Mouse (Mus musculus): ENCODE data around the gene Slmap. TPM values are rescaled to one million over a fixed set of nuclear protein-coding genes. Genes with fewer than 3 reads are reported as not detected.

Gene Slmap
- polyA plus RNA-seq, 1 experiment from 2014 or later, result 14.1 TPM

GRCm38 (mm10) chr14:26552853-26553252 lies 18.1 kb upstream of the Slmap start:
- no peaks in the 10 kb centered on the region for H3K4me1 ChIP-seq (replicated peaks)
- no peaks in the 10 kb centered on the region for H3K27me3 ChIP-seq
- H3K9me3 ChIP-seq, result no peaks in the 10 kb centered on the region
- H3K27ac ChIP-seq (replicated peaks), result no peak overlapping the region
- H3K4me3 ChIP-seq, result no peak overlapping the region
- WGBS, result 85% methylated on average over 3 of the region's 3 CpGs
- H3K36me3 ChIP-seq, result no peaks in the 10 kb centered on the region
- H3K4me2 ChIP-seq, result no peak overlapping the region
- no peak for ATAC-seq (ENCODE audit: low FRiP score, low read depth)
- H3K9ac ChIP-seq, result no peak overlapping the region

DNA sequence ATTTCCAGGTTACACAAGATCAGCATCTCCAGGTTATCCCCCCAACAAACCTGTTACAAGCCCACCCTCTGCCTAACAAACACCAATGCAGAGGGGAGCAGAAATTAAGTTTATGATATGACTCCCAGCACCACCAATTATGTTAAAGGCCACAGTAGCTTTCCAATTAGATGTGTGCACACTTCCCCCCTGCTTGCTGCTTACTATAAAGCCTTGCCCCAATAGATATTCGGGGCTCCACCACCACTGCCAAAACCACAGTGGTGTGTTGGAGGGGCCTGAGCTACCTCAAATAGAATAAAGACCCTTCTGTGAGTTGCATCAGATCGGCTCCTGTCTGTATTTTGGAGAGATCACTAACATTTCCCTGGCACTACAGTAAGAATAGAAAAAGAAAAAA lies 17.7 kb upstream of the Slmap start:
- no peak overlapping the region for H3K4me3 ChIP-seq
- H3K9ac ChIP-seq, result no peak overlapping the region
- no peak overlapping the region for H3K4me2 ChIP-seq
- WGBS, result 82% methylated on average over 2 of the region's 2 CpGs
- no peaks in the 10 kb centered on the region for H3K9me3 ChIP-seq
- no peaks in the 10 kb centered on the region for H3K36me3 ChIP-seq
- no peaks in the 10 kb centered on the region for H3K4me1 ChIP-seq (replicated peaks)
- H3K27me3 ChIP-seq, result no peaks in the 10 kb centered on the region
- no peak overlapping the region for H3K27ac ChIP-seq (replicated peaks)
- ATAC-seq (ENCODE audit: low FRiP score, low read depth), result no peak

DNA sequence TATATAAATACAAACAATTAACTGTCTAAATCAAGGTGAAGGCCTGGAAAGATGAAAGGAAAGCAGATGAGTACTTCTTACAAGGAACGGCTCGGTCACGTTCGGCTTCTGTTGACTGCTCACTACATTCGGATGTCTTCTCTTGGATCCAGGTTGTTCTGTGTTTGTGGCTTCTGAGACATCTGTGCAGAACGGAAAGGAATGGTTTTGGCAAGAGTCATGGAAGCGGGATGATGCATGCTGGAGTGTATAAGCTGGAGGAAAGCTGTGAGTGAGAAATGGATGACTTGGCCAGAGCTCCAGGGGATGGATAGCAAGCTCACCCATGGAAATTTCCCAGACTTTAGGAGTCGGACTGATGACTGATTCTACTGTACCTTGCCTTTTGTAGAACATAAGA lies 16.0 kb upstream of the Slmap start:
- ATAC-seq (ENCODE audit: low FRiP score, low read depth), result no peak
- H3K4me1 ChIP-seq (replicated peaks), result no peaks in the 10 kb centered on the region
- no peaks in the 10 kb centered on the region for H3K27me3 ChIP-seq

DNA sequence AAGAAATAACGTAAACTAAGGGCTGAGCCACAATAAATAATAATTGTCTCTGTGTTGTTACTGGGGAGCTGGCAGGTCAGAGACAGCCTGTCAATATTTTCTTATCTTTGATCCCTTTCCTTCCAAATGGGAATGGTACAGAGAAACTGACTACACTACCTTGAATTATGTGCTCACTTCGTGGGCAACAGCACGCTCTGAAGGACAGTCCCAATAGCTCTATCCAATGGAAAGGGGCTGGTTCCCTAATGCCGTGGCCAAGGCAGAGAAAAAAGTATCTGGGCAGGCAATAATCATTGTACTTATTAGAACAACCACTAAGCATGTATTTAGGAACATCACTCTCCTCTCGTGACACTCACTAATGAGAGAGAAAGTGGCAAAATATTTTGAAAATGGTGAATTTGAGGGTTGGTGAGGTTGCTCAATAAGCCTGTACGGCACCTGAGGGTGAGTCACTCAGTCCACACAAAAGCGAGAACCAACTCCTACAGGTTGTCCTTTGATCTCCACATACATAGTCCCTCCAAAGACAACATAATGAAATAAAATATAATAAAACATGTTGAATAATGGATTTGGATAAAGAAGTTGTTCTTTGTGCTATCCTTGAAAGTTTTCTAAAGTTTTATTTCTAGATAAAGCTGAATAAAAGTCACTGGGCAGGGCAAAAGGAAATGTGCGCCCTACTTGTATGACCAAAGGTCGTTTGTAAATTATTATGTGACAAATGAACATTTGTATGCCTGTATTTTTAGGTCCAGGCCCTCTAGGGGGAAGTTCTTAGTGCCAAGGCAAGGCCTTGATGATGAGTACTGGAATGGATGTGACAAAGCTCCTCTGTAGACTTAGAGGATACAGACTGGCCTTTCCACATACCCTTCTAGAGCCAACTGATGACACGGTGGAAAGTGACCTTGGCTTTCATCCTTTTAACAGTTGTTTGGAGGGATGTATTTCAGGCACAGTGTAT lies 13.1 kb upstream of the Slmap start:
- Histone ChIP-seq H3K9me3 (no peaks in the 10 kb centered on the region), H3K4me3 (no peak overlapping the region), H3K4me2 (no peak overlapping the region), H3K4me1 (replicated peaks) (no peaks in the 10 kb centered on the region), H3K27me3 (no peaks in the 10 kb centered on the region), H3K36me3 (no peaks in the 10 kb centered on the region), H3K9ac (no peak overlapping the region), H3K27ac (replicated peaks) (no peak overlapping the region)
- WGBS, result 84% methylated on average over 10 of the region's 10 CpGs
- no peak for ATAC-seq (ENCODE audit: low FRiP score, low read depth)

More for the DNA sequence above, 16.0 kb upstream of the Slmap start:
- Histone ChIP-seq H3K36me3 (no peaks in the 10 kb centered on the region), H3K4me2 (no peak overlapping the region), H3K9ac (no peak overlapping the region), H3K9me3 (no peaks in the 10 kb centered on the region), H3K27ac (replicated peaks) (no peak overlapping the region), H3K4me3 (no peak overlapping the region)
- WGBS, result 96% methylated on average over 8 of the region's 8 CpGs

GRCm38 (mm10) chr14:26542136-26542535 lies 7.4 kb upstream of the Slmap start:
- Histone ChIP-seq H3K27me3 (no peaks in the 10 kb centered on the region), H3K9ac (no peak overlapping the region), H3K36me3 (no peaks in the 10 kb centered on the region), H3K4me3 (no peak overlapping the region), H3K4me2 (no peak overlapping the region), H3K4me1 (replicated peaks) (no peaks in the 10 kb centered on the region), H3K27ac (replicated peaks) (no peak overlapping the region), H3K9me3 (no peaks in the 10 kb centered on the region)
- no peak for ATAC-seq (ENCODE audit: low FRiP score, low read depth)
- WGBS, result 98% methylated on average over 1 of the region's 1 CpGs

- Histone ChIP-seq H3K4me2 (no peak overlapping the region), H3K4me3 (no peak overlapping the region), H3K9ac (no peak overlapping the region), H3K9me3 (no peaks in the 10 kb centered on the region), H3K36me3 (no peaks in the 10 kb centered on the region), H3K4me1 (replicated peaks) (no peaks in the 10 kb centered on the region), H3K27me3 (no peaks in the 10 kb centered on the region), H3K27ac (replicated peaks) (no peak overlapping the region)
- no peak for ATAC-seq (ENCODE audit: low FRiP score, low read depth)
- 80% methylated on average over 1 of the region's 1 CpGs for WGBS
Measured at GRCm38 (mm10) chr14:26540577-26540976, 5.8 kb upstream of the Slmap start.

- Histone ChIP-seq H3K27ac (replicated peaks) (no peak overlapping the region), H3K36me3 (no peaks in the 10 kb centered on the region)
- 91% methylated on average over 4 of the region's 4 CpGs for WGBS
Measured at GRCm38 (mm10) chr14:26539241-26539640, 4.5 kb upstream of the Slmap start.

GRCm38 (mm10) chr14:26533821-26534756 lies 642 bp downstream of the Slmap start:
- peak; percentile 85 for ATAC-seq (ENCODE audit: low FRiP score, low read depth)
- peak overlapping the region; percentile 79 for H3K4me3 ChIP-seq
- H3K27ac ChIP-seq (replicated peaks), result peak overlapping the region; percentile 87
- H3K4me1 ChIP-seq (replicated peaks), result peaks cover 37% of the 10 kb centered on the region
- H3K9ac ChIP-seq, result peak overlapping the region; percentile 94
- H3K9me3 ChIP-seq, result no peaks in the 10 kb centered on the region
- peak overlapping the region; percentile 79 for H3K4me2 ChIP-seq
- no peaks in the 10 kb centered on the region for H3K36me3 ChIP-seq
- under 1% methylated on average over 78 of the region's 92 CpGs for WGBS
- H3K27me3 ChIP-seq, result no peaks in the 10 kb centered on the region

More at GRCm38 (mm10) chr14:26539241-26539640, 4.5 kb upstream of the Slmap start:
- Histone ChIP-seq H3K4me3 (no peak overlapping the region), H3K27me3 (no peaks in the 10 kb centered on the region), H3K9me3 (no peaks in the 10 kb centered on the region), H3K9ac (no peak overlapping the region), H3K4me2 (no peak overlapping the region), H3K4me1 (replicated peaks) (no peaks in the 10 kb centered on the region)
- no peak for ATAC-seq (ENCODE audit: low FRiP score, low read depth)

DNA sequence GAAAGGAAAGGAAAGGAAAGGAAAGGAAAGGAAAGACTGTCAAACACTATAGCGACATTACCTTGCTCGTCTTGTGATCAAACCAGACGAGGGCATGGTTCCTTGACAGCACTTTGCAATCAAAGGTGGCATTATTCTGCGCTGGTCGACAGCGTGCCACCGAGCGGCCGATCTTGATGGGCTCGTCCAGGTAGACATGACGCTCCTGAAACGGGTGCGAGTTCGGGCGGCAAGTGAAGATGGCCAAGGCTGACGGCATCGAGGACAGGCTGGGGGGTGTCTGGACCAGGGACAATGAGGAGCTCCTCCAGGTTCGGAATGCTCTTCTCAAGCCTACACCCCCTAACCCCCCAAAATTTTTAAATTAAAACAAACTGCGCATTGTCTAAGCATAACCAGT lies 1.5 kb downstream of the Slmap start:
- Histone ChIP-seq H3K36me3 (no peaks in the 10 kb centered on the region), H3K27ac (replicated peaks) (no peak overlapping the region), H3K9ac (peak overlapping the region; percentile 94), H3K27me3 (no peaks in the 10 kb centered on the region), H3K4me3 (peak overlapping the region; percentile 79), H3K9me3 (no peaks in the 10 kb centered on the region), H3K4me1 (replicated peaks) (peaks cover 37% of the 10 kb centered on the region), H3K4me2 (peak overlapping the region; percentile 79)
- WGBS, result 21% methylated on average over 19 of the region's 19 CpGs
- no peak for ATAC-seq (ENCODE audit: low FRiP score, low read depth)

DNA sequence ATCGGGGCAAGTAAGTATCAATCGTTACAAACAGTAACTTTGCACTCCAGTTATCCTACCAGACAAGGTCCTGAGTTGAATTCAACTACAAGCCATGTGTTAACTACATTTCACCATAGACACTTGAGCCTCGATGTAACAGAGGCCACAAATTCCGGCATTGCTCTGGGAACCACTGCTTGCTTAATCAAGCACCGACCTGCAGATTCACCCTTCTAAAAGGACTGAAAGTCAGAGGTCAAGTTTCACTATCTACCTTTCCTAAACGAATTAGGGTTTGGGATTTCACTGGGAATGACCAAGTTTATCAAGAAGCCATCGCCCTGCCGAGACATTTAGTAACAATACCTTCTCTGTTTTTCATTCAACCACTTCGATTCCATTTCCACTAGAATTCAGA lies 2.0 kb downstream of the Slmap start:
- no peak for ATAC-seq (ENCODE audit: low FRiP score, low read depth)
- peak overlapping the region; percentile 79 for H3K4me3 ChIP-seq
- peak overlapping the region; percentile 94; the same call in 1 of the 2 replicates for H3K9ac ChIP-seq
- no peaks in the 10 kb centered on the region for H3K9me3 ChIP-seq
- H3K27ac ChIP-seq (replicated peaks), result no peak overlapping the region
- peaks cover 37% of the 10 kb centered on the region for H3K4me1 ChIP-seq (replicated peaks)
- peak overlapping the region; percentile 79 for H3K4me2 ChIP-seq
- 59% methylated on average over 9 of the region's 9 CpGs for WGBS
- no peaks in the 10 kb centered on the region for H3K36me3 ChIP-seq
- H3K27me3 ChIP-seq, result no peaks in the 10 kb centered on the region

- no peak overlapping the region for H3K27ac ChIP-seq (replicated peaks)
- no peak overlapping the region for H3K9ac ChIP-seq
- H3K36me3 ChIP-seq, result no peaks in the 10 kb centered on the region
- 0 out of 2 replicates have a peak overlapping the region, but pooled peaks have one; percentile 12 for H3K4me3 ChIP-seq
- no peaks in the 10 kb centered on the region for H3K9me3 ChIP-seq
- H3K4me1 ChIP-seq (replicated peaks), result peaks cover 40% of the 10 kb centered on the region
- no peaks in the 10 kb centered on the region for H3K27me3 ChIP-seq
- peak overlapping the region; percentile 79 for H3K4me2 ChIP-seq
- WGBS, result 82% methylated on average over 10 of the region's 10 CpGs
- no peak for ATAC-seq (ENCODE audit: low FRiP score, low read depth)
Measured at GRCm38 (mm10) chr14:26531410-26532313, 3.1 kb downstream of the Slmap start.

Measured in hindbrain, embryonic 15.5 days (tissue).